Mouse (Mus musculus) cerebellum, adult 2 months (tissue): ENCODE measurements at regions not wholly inside any gene's neighbourhood (a gene's known extent, or its start where the extent isn't known, plus 50 kb on each side); places are given as distances from the start of the nearest gene placed in this dataset.

Source experiments
- CTCF ChIP-seq: fragments of 200-500 bp; IDR thresholded peaks from 2 replicates; pipeline ENCODE4 v1.5.1; 2011; ENCODE audit warnings: low read depth, mild to moderate bottlenecking, control low read depth, low read length, moderate library complexity, borderline replicate concordance; ENCODE audit not compliant: insufficient read depth
- POLR2A ChIP-seq: fragments of 200-500 bp; IDR thresholded peaks from 2 replicates; pipeline ENCODE4 v1.6.1; 2011; ENCODE audit warnings: low read length, control low read depth, borderline replicate concordance; ENCODE audit not compliant: insufficient read depth

DNA sequence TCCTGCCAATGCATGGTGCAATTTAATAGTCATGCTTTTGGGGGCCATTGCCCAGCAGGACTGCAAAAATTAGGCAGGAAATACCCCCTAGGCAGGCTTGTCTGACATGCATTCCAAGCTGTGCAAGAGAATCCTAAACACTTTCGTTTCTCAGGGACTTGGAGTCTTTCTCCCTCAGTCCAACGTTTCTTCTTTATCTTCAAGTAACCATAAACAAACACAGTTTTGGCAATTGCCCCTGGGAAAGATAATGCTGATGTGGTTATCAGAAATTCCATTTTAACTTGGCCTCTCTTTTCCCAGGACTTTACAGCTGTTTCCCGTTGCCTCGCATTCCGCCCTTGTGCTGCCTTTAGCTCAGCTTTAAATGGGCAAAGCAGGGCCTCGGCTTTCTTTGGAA lies 180.2 kb upstream of the Gm10295 start:
- no peak for TF ChIP-seq POLR2A
- no peak for TF ChIP-seq CTCF
